Mouse (Mus musculus): ENCODE measurements around the gene BC034090. TPM values are rescaled to one million over a fixed set of nuclear protein-coding genes. Genes with fewer than 3 reads are reported as not detected.

The BC034090 gene
- polyA plus RNA-seq, 1 experiment = 15.5 TPM

DNA sequence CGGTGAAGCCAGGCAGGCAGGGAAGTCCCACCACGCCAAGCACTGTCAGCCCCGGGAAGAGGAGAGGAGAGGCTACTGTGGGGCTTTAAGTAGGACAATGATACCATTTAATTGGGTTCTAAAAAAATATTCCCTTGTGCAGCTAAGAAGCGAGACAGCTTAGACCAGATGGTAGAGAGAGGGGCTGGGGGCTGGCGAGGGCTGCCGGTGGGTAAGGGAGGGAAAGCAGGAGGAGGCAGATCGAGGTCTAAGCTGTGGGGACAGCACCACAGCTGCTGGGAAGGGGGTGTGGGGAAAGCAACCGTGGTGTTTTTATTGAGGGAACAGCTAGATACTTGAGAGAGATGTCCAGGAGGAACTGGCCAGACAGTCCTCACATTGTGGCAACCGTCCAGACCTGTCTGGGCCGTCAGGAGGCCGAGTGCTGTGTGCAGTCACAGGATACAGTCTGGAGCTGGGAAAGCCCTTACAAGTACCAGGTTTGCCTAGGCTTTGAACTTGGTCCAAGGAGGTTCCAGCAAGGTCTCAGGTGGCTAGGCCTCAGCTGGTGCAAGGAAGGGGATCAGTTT is 22.1 kb downstream of the BC034090 start:
- Histone ChIP-seq H3K27ac (ENCODE audit: insufficient read depth, low read length) (no peak overlapping the region), H3K4me1 (ENCODE audit: control insufficient read depth, insufficient read depth, low read length) (peaks cover 15% of the 10 kb centered on the region), H3K27me3 (ENCODE audit: control insufficient read depth, insufficient read depth, low read length) (no peaks in the 10 kb centered on the region), H3K4me3 (replicated peaks; ENCODE audit: insufficient read depth, low read depth, low read length) (no peak overlapping the region)
- peak in 1 of 2 experiments; percentile 52 for DNase-seq
- WGBS = 54% methylated on average over 11 of the region's 11 CpGs
- TF ChIP-seq POLR2A (IDR thresholded peaks at IDR 0.05; ENCODE audit: borderline replicate concordance, insufficient read depth, low read length) (no peak), CTCF (IDR thresholded peaks at IDR 0.05; ENCODE audit: borderline replicate concordance, insufficient read depth, low read depth, low read length) (no peak)

DNA sequence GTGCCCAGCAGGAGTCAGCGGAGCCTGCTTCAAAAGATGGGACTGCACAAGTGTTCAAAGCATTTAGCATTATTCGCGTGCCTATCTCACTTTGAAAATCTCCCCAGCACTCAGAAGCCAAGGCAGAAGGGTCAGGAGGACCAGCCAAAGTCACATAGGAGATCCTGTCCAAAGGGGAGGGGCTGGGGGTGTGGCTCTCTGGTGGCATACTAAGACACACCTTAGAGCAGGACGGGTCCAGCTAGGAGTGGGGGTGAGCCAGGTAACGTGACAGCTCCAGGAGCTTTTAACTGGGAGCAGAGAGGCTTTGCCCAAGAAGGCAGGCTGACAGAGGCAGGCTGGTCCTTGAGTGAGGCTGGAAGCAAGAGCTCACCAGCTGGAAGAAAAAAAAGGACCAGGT is 25.3 kb downstream of the BC034090 start:
- no peak for DNase-seq
- Histone ChIP-seq H3K27ac (ENCODE audit: insufficient read depth, low read length) (no peak overlapping the region), H3K27me3 (ENCODE audit: control insufficient read depth, insufficient read depth, low read length) (no peaks in the 10 kb centered on the region), H3K4me1 (ENCODE audit: control insufficient read depth, insufficient read depth, low read length) (peaks cover 40% of the 10 kb centered on the region), H3K4me3 (replicated peaks; ENCODE audit: insufficient read depth, low read depth, low read length) (no peak overlapping the region)
- WGBS = 68% methylated on average over 5 of the region's 5 CpGs
- no peak for TF ChIP-seq POLR2A (IDR thresholded peaks at IDR 0.05; ENCODE audit: borderline replicate concordance, insufficient read depth, low read length)
- no peak for TF ChIP-seq CTCF (IDR thresholded peaks at IDR 0.05; ENCODE audit: borderline replicate concordance, insufficient read depth, low read depth, low read length)

DNA sequence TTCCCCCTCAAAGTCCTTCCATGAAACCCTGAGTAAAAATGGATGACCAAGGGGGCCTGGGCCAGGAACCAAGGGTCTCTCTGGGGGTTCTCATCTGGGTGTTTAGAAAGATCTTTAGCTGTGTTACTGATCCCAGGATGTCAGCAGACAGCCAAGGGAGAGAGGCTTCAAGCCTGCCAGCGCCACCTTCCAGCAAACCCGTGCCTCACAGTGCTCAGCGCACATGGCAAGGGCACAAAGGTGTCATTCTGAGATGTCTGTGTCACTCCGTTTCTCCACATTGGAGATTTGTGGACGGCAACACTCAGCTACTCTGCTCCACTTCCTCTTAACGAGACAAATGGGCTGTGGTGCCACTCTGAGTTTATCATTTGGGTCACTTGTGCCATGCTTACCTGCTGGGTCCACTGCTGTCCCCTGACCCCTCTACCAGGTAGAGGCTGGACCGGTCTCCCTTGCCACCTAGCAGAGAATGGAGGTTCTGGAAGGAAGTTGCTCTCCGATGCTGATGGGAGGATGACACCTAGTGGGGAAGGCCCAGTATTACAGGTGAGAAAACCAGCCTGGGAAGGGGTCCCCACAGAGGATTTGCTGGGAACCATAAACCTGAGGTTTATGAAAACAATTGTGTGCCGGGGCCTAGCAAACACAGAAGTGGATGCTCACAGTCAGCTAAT is 26.2 kb downstream of the BC034090 start:
- no peak overlapping the region for H3K4me3 ChIP-seq (replicated peaks; ENCODE audit: insufficient read depth, low read depth, low read length)
- H3K27ac ChIP-seq (ENCODE audit: insufficient read depth, low read length) = no peak overlapping the region
- H3K4me1 ChIP-seq (ENCODE audit: control insufficient read depth, insufficient read depth, low read length) = peaks cover 48% of the 10 kb centered on the region
- TF ChIP-seq CTCF (IDR thresholded peaks at IDR 0.05; ENCODE audit: borderline replicate concordance, insufficient read depth, low read depth, low read length) = peak; percentile 94
- TF ChIP-seq POLR2A (IDR thresholded peaks at IDR 0.05; ENCODE audit: borderline replicate concordance, insufficient read depth, low read length) = no peak
- no peaks in the 10 kb centered on the region for H3K27me3 ChIP-seq (ENCODE audit: control insufficient read depth, insufficient read depth, low read length)
- WGBS = 31% methylated on average over 9 of the region's 9 CpGs
- DNase-seq = peak; percentile 65 to 75

DNA sequence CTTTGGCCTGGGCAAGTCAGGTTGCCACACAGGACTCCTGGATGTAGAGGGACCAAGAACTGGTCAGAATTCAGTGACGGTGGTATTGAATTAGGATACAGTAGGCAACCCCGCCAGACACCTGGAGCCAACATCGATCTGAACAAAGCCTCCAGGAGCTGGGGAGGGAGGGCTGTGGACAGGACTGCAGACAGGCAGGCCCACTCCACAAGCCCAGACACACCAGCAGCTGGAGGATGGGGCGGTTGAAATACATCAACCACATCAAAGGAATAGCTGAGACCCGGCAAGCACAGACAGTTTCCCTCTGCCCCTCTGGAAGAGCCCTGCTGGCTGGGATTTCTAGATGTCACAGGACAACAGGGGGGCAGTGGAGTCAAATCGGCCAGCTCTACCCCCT is 27.4 kb downstream of the BC034090 start:
- no peak overlapping the region for H3K4me3 ChIP-seq (replicated peaks; ENCODE audit: insufficient read depth, low read depth, low read length)
- no peak overlapping the region for H3K27ac ChIP-seq (ENCODE audit: insufficient read depth, low read length)
- H3K27me3 ChIP-seq (ENCODE audit: control insufficient read depth, insufficient read depth, low read length) = no peaks in the 10 kb centered on the region
- WGBS = 81% methylated on average over 6 of the region's 6 CpGs
- TF ChIP-seq CTCF (IDR thresholded peaks at IDR 0.05; ENCODE audit: borderline replicate concordance, insufficient read depth, low read depth, low read length) = no peak
- no peak for TF ChIP-seq POLR2A (IDR thresholded peaks at IDR 0.05; ENCODE audit: borderline replicate concordance, insufficient read depth, low read length)
- no peak for DNase-seq
- H3K4me1 ChIP-seq (ENCODE audit: control insufficient read depth, insufficient read depth, low read length) = peaks cover 58% of the 10 kb centered on the region

DNA sequence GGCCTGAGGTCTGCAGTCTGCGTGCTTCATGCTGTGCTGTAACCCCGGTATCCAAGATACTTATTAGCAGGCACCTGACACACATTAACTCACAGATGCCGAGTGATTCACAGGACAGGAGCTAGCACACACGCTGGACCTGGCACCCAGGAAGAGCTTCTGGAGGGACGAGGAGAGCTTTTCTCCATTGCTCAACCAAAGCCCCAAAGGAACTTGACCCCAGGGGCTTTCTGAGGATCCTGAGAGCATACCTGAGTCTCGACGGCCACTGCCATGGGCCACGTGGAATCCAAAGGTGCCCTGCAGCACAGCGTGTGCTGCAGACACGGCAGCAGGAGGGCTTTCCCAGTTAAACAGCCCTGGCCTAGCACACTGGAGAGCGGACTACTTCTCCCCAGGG is 27.9 kb downstream of the BC034090 start:
- Histone ChIP-seq H3K4me1 (ENCODE audit: control insufficient read depth, insufficient read depth, low read length) (peaks cover 58% of the 10 kb centered on the region), H3K27ac (ENCODE audit: insufficient read depth, low read length) (no peak overlapping the region), H3K4me3 (replicated peaks; ENCODE audit: insufficient read depth, low read depth, low read length) (no peak overlapping the region), H3K27me3 (ENCODE audit: control insufficient read depth, insufficient read depth, low read length) (no peaks in the 10 kb centered on the region)
- no peak for DNase-seq
- 69% methylated on average over 11 of the region's 11 CpGs for WGBS
- TF ChIP-seq POLR2A (IDR thresholded peaks at IDR 0.05; ENCODE audit: borderline replicate concordance, insufficient read depth, low read length) (no peak), CTCF (IDR thresholded peaks at IDR 0.05; ENCODE audit: borderline replicate concordance, insufficient read depth, low read depth, low read length) (no peak)

DNA sequence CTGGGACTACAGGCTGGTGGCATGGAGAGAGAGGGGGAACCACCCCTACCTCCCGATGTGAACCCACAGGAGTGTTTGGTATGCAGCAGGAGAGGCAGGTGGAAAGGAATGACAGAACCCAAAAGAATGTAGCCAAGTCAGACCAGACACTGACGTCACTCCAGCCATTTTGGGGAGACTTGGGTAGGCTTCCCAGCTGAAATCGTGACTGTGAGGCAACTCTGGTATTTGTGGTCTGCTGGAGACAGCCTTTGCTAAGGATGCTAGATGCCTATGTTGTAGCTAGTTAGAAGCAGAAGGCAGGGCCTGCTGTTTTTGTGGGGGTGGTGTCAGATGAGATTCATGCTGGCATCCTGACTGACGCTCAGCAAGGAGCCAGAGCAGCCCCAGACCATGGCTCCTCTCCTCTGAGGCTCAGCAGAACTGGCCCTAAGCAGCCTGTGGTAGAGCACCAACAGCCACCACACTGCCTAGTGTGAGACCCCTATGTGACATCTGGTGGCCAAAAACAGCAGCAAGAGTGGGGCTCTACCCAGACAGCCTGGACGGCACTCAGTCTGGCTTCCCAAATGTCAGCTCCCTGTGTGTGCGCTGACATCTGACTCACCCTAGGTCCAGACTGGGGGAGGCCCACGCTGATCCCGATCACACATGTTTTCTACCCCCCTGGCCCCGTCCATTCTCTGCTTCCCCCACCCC is 29.0 kb downstream of the BC034090 start:
- H3K27ac ChIP-seq (ENCODE audit: insufficient read depth, low read length) = no peak overlapping the region

DNA sequence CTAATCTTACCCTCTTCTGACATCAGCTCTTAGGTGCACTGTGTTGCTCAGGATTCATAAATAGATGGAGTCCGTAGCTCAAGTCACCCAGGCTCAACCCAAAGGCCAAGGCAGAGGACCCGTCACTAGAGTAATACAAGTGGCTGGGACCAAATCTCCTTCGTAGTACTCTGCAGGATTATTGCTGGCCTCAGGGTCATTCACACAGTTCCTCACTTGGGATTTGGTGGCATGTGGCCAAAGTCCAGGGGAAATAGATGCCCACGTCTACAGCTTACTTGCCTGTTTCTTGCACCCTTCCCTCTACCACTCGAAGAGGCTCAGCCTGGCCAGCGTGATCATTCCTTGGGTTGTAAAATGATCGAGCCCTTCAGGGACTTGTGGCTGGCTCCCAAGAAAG is 30.3 kb downstream of the BC034090 start:
- no peak for TF ChIP-seq POLR2A (IDR thresholded peaks at IDR 0.05; ENCODE audit: borderline replicate concordance, insufficient read depth, low read length)
- TF ChIP-seq CTCF (IDR thresholded peaks at IDR 0.05; ENCODE audit: borderline replicate concordance, insufficient read depth, low read depth, low read length) = no peak
- Histone ChIP-seq H3K4me1 (ENCODE audit: control insufficient read depth, insufficient read depth, low read length) (peaks cover 78% of the 10 kb centered on the region), H3K4me3 (replicated peaks; ENCODE audit: insufficient read depth, low read depth, low read length) (no peak overlapping the region), H3K27ac (ENCODE audit: insufficient read depth, low read length) (no peak overlapping the region), H3K27me3 (ENCODE audit: control insufficient read depth, insufficient read depth, low read length) (no peaks in the 10 kb centered on the region)
- WGBS = 87% methylated on average over 7 of the region's 7 CpGs
- no peak for DNase-seq

More for the DNA sequence above, 29.0 kb downstream of the BC034090 start:
- H3K4me3 ChIP-seq (replicated peaks; ENCODE audit: insufficient read depth, low read depth, low read length) = no peak overlapping the region
- no peak for DNase-seq
- peaks cover 68% of the 10 kb centered on the region for H3K4me1 ChIP-seq (ENCODE audit: control insufficient read depth, insufficient read depth, low read length)
- WGBS = 44% methylated on average over 9 of the region's 9 CpGs
- no peaks in the 10 kb centered on the region for H3K27me3 ChIP-seq (ENCODE audit: control insufficient read depth, insufficient read depth, low read length)
- TF ChIP-seq POLR2A (IDR thresholded peaks at IDR 0.05; ENCODE audit: borderline replicate concordance, insufficient read depth, low read length) = no peak
- no peak for TF ChIP-seq CTCF (IDR thresholded peaks at IDR 0.05; ENCODE audit: borderline replicate concordance, insufficient read depth, low read depth, low read length)
